Mouse (Mus musculus) hindbrain, embryonic 16.5 days (tissue): ENCODE measurements at regions not wholly inside any gene's neighbourhood (a gene's known extent, or its start where the extent isn't known, plus 50 kb on each side); places are given as distances from the start of the nearest gene placed in this dataset.

Source experiments
- ATAC-seq: fragments of 200-750 bp; cut with Nextera tagmentation; 2 replicates; pipeline ENCODE4 v1.8.0; 2017; ENCODE audit warnings: moderate TSS enrichment, moderate library complexity
- H3K27ac ChIP-seq: fragments of 300-500 bp; sonication (generic); 2 replicates; pipeline ENCODE4 v1.5.1; 2014; ENCODE audit warnings: low read depth, mild to moderate bottlenecking, control low read depth, low read length, moderate library complexity
- H3K27me3 ChIP-seq: fragments of 300-500 bp; sonication (generic); replicated peaks from 2 replicates; pipeline ENCODE4 v1.6.1; 2014; ENCODE audit warnings: low read length; ENCODE audit not compliant: control insufficient read depth, insufficient read depth
- H3K36me3 ChIP-seq: fragments of 300-500 bp; sonication (generic); 2 replicates; pipeline ENCODE4 v1.6.1; 2014; ENCODE audit warnings: mild to moderate bottlenecking, low read length, moderate library complexity, mixed read lengths; ENCODE audit not compliant: control insufficient read depth, insufficient read depth
- H3K4me1 ChIP-seq: fragments of 300-500 bp; sonication (generic); 2 replicates; pipeline ENCODE4 v1.6.1; 2014; ENCODE audit warnings: low read depth, low read length; ENCODE audit not compliant: control insufficient read depth, insufficient read depth
- H3K4me2 ChIP-seq: fragments of 300-500 bp; sonication (generic); 2 replicates; pipeline ENCODE4 v1.6.1; 2014; ENCODE audit warnings: mild to moderate bottlenecking, low read length, control low read depth, moderate library complexity
- H3K4me3 ChIP-seq: fragments of 300-500 bp; sonication (generic); 2 replicates; pipeline ENCODE4 v1.5.1; 2014; ENCODE audit warnings: mild to moderate bottlenecking, low read length, control low read depth, moderate library complexity
- H3K9ac ChIP-seq: fragments of 300-500 bp; sonication (generic); 2 replicates; pipeline ENCODE4 v1.6.1; 2014; ENCODE audit warnings: low read depth, mild to moderate bottlenecking, control low read depth, low read length, moderate library complexity
- H3K9me3 ChIP-seq: fragments of 300-500 bp; sonication (generic); 2 replicates; pipeline ENCODE4 v1.6.1; 2014; ENCODE audit warnings: mild to moderate bottlenecking, low read length, moderate library complexity; ENCODE audit not compliant: control insufficient read depth
- WGBS: fragments of 180-500 bp; shearing (Covaris S2); extraction: QIAGEN DNeasy Blood & Tissue Kit; methylation state at CpG from one replicate; pipeline ENCODE4 v1.1.7; 2014; 5-methylcytosine and 5-hydroxymethylcytosine counted together

DNA sequence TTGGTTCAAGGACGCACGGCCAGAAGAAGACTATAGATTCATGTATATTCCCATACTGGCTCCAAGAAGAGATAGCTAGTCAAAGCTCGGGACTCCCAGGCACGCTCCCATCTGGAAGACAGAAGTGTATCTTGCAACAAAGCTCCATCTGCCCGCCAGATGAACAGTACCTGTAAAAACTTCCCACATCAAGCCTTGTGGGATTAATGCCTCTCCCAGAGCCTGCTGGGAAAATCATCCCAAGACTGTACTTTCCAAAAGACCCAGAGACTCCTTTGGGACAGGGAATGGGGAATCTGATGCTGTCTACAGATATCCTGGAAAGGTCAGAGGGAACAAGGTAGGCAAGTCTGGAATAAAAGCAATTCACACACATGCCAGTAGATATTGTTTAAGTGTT lies 71.2 kb downstream of the Rpusd4 start:
- Histone ChIP-seq H3K36me3 (no peaks in the 10 kb centered on the region), H3K27me3 (peaks cover 12% of the 10 kb centered on the region), H3K4me3 (no peak overlapping the region), H3K4me2 (no peak overlapping the region), H3K9ac (no peak overlapping the region), H3K4me1 (peaks cover 7% of the 10 kb centered on the region), H3K27ac (no peak overlapping the region), H3K9me3 (no peaks in the 10 kb centered on the region)
- ATAC-seq, result no peak
- 89% methylated on average over 5 of the region's 5 CpGs for WGBS

DNA sequence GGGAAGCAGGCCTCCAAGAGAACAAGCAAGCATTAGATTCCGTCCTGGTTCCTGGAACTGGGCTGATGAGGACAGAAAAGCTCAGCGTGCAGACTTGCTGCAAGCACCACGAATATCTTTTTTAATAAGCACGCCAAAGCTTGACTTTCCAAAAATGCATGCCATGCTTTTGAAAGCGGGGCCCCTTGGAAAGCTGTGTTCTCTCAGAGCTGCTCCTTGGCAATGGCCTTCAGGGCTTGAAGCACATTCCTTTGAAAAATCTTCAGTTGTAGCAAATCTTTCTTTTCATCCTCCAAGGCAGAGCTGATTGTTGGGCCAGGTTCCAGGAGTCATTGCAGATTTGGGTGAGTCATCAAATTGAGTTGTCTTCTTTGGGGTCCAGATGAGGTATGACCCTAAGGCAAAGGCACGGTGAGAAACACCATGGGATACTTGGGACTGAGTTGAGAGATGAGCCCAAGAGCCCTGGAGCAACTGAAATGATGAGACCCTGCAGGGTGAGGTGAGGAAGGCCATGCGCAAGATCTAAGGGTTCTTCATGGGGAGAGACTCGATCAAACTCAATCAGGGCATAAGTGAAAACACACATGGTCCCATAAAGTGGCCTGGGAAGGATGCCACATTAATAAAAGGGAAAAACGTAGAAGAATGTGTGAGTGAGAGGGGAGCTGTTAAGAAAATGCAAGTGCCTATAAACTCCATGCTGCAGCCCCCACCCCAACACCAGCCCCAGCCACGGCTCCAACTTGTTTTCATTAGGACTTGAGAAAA lies 72.0 kb downstream of the Rpusd4 start:
- ATAC-seq, result no peak
- Histone ChIP-seq H3K9me3 (no peaks in the 10 kb centered on the region), H3K4me3 (no peak overlapping the region), H3K4me2 (no peak overlapping the region), H3K9ac (no peak overlapping the region), H3K36me3 (no peaks in the 10 kb centered on the region), H3K27ac (no peak overlapping the region), H3K27me3 (peaks cover 7% of the 10 kb centered on the region), H3K4me1 (peaks cover 4% of the 10 kb centered on the region)
- 73% methylated on average over 10 of the region's 10 CpGs for WGBS

DNA sequence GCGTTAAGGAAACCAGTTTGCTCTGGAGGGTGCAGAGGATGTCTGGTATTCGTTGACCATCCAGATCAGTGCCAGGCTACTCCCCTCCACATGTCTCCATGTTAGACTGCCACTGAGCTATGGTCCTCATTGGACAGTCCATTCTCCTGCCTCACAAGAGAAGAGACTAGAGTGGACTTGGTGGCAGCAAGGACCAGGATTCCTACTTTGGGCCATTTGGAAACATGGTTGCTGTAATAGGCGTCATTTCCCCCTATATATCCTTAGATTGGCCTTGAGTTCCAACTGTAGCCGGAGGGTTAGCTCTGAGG lies 72.6 kb downstream of the Rpusd4 start:
- no peak overlapping the region for H3K27ac ChIP-seq
- 90% methylated on average over 4 of the region's 4 CpGs for WGBS
- H3K9me3 ChIP-seq, result no peaks in the 10 kb centered on the region
- H3K9ac ChIP-seq, result no peak overlapping the region
- H3K4me3 ChIP-seq, result no peak overlapping the region
- peaks cover 4% of the 10 kb centered on the region for H3K4me1 ChIP-seq
- no peaks in the 10 kb centered on the region for H3K36me3 ChIP-seq
- H3K27me3 ChIP-seq, result peaks cover 5% of the 10 kb centered on the region
- H3K4me2 ChIP-seq, result no peak overlapping the region
- ATAC-seq, result no peak

DNA sequence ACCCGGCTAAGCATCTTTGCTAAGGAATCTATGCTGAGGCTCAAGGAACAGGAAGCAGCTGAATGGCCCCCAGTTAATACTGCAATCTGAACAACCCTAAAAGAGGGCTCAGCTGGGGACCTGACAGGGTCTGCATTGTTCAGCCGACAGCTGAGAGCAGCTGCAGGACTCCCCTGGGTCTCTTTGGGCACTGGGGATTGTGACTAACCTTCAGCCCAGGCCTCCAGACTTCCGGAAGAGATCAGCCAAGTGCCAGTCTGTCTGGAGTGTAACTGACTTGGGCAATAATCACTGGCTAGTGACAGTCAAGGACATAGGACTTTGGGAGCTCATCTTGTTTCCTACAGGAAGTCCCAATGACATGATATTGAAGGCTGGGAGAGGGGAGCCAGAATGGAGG lies 73.1 kb downstream of the Rpusd4 start:
- WGBS, result 25% methylated on average over 3 of the region's 3 CpGs
- Histone ChIP-seq H3K9ac (no peak overlapping the region), H3K9me3 (no peaks in the 10 kb centered on the region), H3K27me3 (peaks cover 5% of the 10 kb centered on the region), H3K4me3 (no peak overlapping the region), H3K36me3 (no peaks in the 10 kb centered on the region), H3K4me1 (peaks cover 3% of the 10 kb centered on the region), H3K27ac (no peak overlapping the region), H3K4me2 (no peak overlapping the region)
- no peak for ATAC-seq

DNA sequence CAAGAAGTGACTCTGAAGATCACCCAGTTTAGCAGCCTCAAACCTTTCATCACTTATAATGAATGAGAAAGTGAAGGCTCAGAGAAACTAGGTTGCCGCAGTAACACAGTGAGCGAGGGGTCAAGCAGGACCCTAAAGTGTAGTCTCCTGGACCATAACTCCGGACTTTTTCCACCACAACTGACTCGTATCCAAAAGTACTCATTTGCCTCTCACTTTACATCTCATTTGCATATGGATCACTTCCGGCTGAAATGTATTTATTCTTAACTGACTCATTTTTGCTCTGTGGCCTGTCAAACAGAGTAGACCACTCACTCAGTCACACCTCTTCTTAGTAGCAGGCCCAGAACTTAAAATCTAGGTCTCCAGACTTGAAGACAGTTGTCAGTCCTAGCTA lies 73.7 kb downstream of the Rpusd4 start:
- Histone ChIP-seq H3K4me1 (no peaks in the 10 kb centered on the region; the same call in none of the 2 replicates), H3K4me3 (no peak overlapping the region), H3K9me3 (no peaks in the 10 kb centered on the region), H3K4me2 (no peak overlapping the region), H3K9ac (no peak overlapping the region), H3K36me3 (no peaks in the 10 kb centered on the region), H3K27ac (no peak overlapping the region), H3K27me3 (peaks cover 5% of the 10 kb centered on the region)
- WGBS, result 78% methylated on average over 5 of the region's 5 CpGs
- no peak for ATAC-seq

DNA sequence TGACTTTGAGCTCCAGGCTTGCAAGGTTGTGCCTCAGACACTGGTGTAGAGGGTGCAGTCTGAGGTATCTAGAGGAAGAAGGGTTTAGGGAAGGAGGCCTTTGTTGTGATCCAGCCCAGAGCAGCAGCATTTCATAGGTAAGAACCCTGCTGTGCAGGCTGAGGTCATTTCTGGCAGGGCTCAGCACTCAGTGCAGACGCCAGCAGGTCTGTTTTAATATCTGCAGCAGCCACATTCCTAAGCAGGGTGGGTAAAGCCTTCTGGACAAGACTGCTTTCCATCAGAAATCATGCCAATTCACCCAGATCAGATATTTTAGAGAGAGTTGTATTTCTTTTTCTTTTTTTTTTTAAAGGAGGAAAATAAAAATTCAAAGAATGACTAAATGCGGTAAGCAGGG lies 74.8 kb downstream of the Rpusd4 start:
- H3K27me3 ChIP-seq, result peaks cover 5% of the 10 kb centered on the region
- 54% methylated on average over 2 of the region's 2 CpGs for whole genome bisulfite sequencing
- H3K36me3 ChIP-seq, result no peaks in the 10 kb centered on the region
- H3K4me1 ChIP-seq, result no peaks in the 10 kb centered on the region
- no peak overlapping the region for H3K9ac ChIP-seq
- H3K27ac ChIP-seq, result no peak overlapping the region
- ATAC-seq, result peak; percentile 50; the same call in 1 of the 2 replicates
- H3K9me3 ChIP-seq, result no peaks in the 10 kb centered on the region
- H3K4me2 ChIP-seq, result no peak overlapping the region
- no peak overlapping the region for H3K4me3 ChIP-seq

DNA sequence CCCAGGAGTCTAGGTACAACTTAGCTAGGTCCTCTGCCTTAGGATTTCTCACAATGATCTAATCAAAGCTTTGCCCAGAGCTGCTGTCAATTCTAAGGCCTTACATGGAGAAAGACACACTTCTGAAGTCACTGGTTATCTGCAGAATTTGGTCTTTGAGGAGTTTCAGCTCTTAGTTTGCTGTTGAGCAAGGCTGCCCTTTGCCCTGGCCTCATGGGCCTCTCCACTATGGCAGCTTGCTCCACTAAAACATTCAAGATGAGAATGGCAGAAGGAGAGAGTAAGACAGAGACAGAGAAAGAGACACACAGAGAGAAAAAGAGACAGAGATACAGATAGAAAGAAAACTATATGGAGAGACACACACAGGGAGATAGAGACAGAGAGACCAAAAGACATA lies 75.7 kb downstream of the Rpusd4 start:
- Histone ChIP-seq H3K9me3 (no peaks in the 10 kb centered on the region), H3K9ac (no peak overlapping the region), H3K27me3 (peaks cover 2% of the 10 kb centered on the region), H3K27ac (no peak overlapping the region), H3K4me3 (no peak overlapping the region), H3K4me1 (no peaks in the 10 kb centered on the region), H3K4me2 (no peak overlapping the region), H3K36me3 (no peaks in the 10 kb centered on the region)
- no peak for ATAC-seq

DNA sequence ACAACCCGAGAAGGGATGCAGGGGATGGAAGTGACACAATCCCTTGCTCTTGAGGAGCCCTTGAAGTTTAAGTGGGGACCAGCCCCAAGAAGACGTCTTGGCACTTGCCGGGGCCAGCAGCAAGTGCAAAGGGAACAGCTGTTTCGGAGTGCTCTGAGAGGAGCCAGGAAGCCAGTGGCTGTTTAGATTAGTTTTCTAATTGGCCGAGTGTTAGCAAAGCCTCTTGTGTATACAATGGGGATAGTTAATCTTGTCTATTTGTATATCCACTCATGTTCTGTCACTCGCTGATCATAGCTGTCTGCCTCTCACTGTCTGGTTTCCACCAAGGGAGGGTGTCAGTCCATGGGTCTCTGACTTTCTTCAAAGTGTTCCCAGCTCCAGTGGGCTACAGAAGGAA lies 76.6 kb upstream of the Cdon start:
- WGBS, result 55% methylated on average over 6 of the region's 6 CpGs
- Histone ChIP-seq H3K4me2 (no peak overlapping the region), H3K9me3 (no peaks in the 10 kb centered on the region), H3K36me3 (no peaks in the 10 kb centered on the region), H3K9ac (no peak overlapping the region), H3K4me3 (no peak overlapping the region), H3K27me3 (peaks cover 2% of the 10 kb centered on the region), H3K27ac (no peak overlapping the region), H3K4me1 (no peaks in the 10 kb centered on the region)
- no peak for ATAC-seq

DNA sequence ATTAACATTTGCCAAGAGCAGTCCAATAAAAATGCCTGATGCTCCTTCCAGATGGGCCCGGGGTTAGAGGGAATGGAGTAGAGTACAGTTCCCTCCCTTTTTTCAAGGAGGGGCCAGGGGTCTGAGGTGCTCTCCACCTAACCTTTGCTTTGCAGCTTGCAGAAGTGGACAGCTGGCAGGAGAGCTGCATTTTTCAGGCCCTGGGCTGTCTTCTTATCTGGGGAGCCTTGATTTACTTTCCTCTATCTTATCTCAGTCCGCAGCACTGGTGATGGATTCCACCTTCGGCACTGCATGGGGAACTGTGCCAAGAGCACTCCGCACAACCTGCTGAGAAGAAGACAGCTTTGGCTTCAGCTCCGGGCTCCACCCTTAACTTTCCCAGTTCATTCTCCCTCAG lies 74.5 kb upstream of the Cdon start:
- no peak for ATAC-seq
- H3K4me3 ChIP-seq, result no peak overlapping the region
- no peaks in the 10 kb centered on the region for H3K36me3 ChIP-seq
- 59% methylated on average over 5 of the region's 5 CpGs for WGBS
- no peaks in the 10 kb centered on the region for H3K9me3 ChIP-seq
- no peak overlapping the region for H3K4me2 ChIP-seq
- H3K4me1 ChIP-seq, result no peaks in the 10 kb centered on the region
- no peak overlapping the region for H3K9ac ChIP-seq
- H3K27ac ChIP-seq, result no peak overlapping the region
- H3K27me3 ChIP-seq, result no peaks in the 10 kb centered on the region; the same call in none of the 2 replicates
